Mouse (Mus musculus) cerebellum, adult 9-10 months (tissue): ENCODE results near the gene Ano2.

Source experiments
- DNase-seq: peaks from one replicate; pipeline ENCODE4 v3.0.0; 2022

Gene Ano2

GRCm38 (mm10) chr6:125690057-125690703, at the start of gene Ano2:
Ano2 (plus strand) TSS chr6:125690419.
- peak; percentile 6 for DNase-seq

GRCm38 (mm10) chr6:125640486-125640885, 49.7 kb upstream of the Ano2 start:
- no peak for DNase-seq

- DNase-seq, result no peak
These were observed 49.1 kb upstream of the Ano2 start for GRCm38 (mm10) chr6:125641146-125641545.

GRCm38 (mm10) chr6:125648964-125649363, 41.3 kb upstream of the Ano2 start:
- no peak for DNase-seq

- no peak for DNase-seq
These were observed 38.9 kb upstream of the Ano2 start for GRCm38 (mm10) chr6:125651335-125651734.

GRCm38 (mm10) chr6:125653416-125653815, 36.8 kb upstream of the Ano2 start:
- DNase-seq, result no peak

- peak; percentile 18 for DNase-seq
These were observed 33.3 kb upstream of the Ano2 start for GRCm38 (mm10) chr6:125656921-125657320.

GRCm38 (mm10) chr6:125657966-125658365, 32.3 kb upstream of the Ano2 start:
- DNase-seq, result no peak

GRCm38 (mm10) chr6:125661106-125661877, 28.9 kb upstream of the Ano2 start:
- DNase-seq, result peak; percentile 20

GRCm38 (mm10) chr6:125663906-125664305, 26.3 kb upstream of the Ano2 start:
- DNase-seq, result no peak

GRCm38 (mm10) chr6:125671835-125672234, 18.4 kb upstream of the Ano2 start:
- no peak for DNase-seq

- DNase-seq, result no peak
These were observed 11.7 kb upstream of the Ano2 start for GRCm38 (mm10) chr6:125678492-125678891.

- DNase-seq, result no peak
These were observed 9.6 kb upstream of the Ano2 start for GRCm38 (mm10) chr6:125680613-125681012.

- DNase-seq, result no peak
These were observed 4.8 kb upstream of the Ano2 start for GRCm38 (mm10) chr6:125685420-125685819.

GRCm38 (mm10) chr6:125687986-125688385, 2.2 kb upstream of the Ano2 start:
- DNase-seq, result no peak

GRCm38 (mm10) chr6:125701146-125701545, 10.9 kb downstream of the Ano2 start:
- no peak for DNase-seq

GRCm38 (mm10) chr6:125711261-125711660, 21.0 kb downstream of the Ano2 start:
- no peak for DNase-seq

- DNase-seq, result no peak
These were observed 36.2 kb downstream of the Ano2 start for GRCm38 (mm10) chr6:125726408-125726807.

GRCm38 (mm10) chr6:125727484-125727911, 37.3 kb downstream of the Ano2 start:
- DNase-seq, result no peak

GRCm38 (mm10) chr6:125729471-125729870, 39.3 kb downstream of the Ano2 start:
- no peak for DNase-seq

- DNase-seq, result no peak
These were observed 39.8 kb downstream of the Ano2 start for GRCm38 (mm10) chr6:125729986-125730535.

GRCm38 (mm10) chr6:125737511-125738285, 47.5 kb downstream of the Ano2 start:
- no peak for DNase-seq
